Mouse (Mus musculus) A20 (cell line): Measurements from ENCODE around the gene Egfl8.

Experiments used
- DNase-seq: peaks from one replicate; pipeline ENCODE4 v3.0.0-alpha.2; 2011; ENCODE audit warnings: low read depth, low spot score

Egfl8 gene

DNA sequence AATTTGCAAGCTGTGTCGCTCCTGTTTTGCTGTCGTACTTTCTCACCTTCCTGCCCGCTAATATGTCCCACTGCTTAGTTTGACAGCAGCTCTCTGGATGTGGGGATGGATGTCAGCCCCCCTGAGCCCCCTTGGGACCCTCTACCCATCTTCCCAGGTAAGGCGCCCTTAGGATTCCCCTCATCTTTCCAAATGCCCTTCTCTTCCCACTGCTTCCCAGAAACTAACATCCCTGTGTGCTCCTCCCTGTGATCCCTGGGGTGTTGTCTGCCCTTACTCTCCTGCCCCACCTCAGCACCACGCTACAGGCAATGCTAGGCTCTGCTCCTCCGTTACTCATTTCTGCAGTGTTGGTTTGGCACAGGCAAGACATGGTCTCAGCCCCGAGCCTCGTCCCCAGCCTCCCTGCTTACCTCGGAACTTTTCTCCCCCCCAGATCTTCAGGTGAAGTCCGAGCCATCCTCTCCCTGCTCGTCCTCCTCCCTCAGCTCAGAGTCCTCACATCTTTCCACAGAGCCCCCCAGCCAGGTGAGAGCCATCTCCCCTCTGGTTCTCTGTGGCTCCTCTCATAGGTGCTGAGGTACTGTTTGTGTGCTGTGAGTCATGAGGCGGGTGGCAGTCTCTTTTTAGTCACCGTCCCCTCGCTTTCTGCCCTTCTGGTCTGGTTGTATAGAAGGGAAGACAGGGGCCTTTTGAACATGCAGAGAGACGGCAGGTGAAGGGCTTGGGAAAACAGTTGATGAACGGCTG lies 32.5 kb upstream of the Egfl8 start:
- peak; percentile 61 for DNase-seq

DNA sequence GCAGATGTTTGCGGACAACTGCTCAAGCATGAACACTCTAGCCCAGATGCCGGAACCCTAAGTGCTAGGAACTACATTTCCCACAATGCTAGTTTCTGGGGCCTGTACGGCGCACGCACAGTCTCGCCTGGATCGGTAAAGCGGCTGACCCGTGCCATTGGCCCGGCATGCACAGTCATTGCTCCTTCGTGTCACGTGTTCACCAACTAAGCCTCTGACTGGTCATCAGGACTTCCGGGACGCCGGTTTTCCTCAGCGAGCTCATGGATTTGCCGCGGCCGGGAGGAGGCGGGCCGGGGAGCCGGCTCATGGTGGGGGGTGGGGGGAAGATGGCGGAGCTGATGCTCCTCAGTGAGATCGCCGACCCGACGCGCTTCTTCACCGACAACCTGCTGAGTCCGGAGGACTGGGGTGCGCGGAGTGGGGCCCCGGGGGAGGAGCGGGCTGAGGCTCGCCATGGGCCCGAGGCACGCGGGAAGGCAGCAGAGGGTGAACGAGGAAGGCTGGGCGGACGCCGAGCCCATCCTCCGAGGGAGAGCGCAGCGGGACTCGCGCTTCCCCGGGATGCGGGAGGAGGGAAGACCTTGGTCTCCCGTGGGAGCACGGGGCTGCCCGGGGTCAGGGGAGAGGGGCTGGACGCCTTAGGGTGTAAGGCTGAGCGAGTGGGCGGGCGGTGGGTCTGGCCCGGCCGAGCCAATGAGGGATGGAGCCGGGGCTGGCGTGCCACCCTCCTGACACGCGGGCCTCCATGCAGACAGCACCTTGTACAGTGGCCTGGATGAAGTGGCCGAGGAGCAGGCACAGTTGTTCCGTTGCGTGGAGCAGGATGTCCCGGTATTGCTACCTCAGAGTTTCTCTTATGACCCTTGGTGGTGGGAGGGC lies 31.4 kb upstream of the Egfl8 start, which contains the start of gene Atf6b:
TSS of gene Atf6b (plus strand) at position 241 of the 882 bp plus-strand sequence.
- peak; percentile 97 for DNase-seq

- DNase-seq = no peak
These were observed 30.2 kb upstream of the Egfl8 start for GRCm38 (mm10) chr17:34645831-34646511.

- DNase-seq = no peak
These were observed 29.6 kb upstream of the Egfl8 start for GRCm38 (mm10) chr17:34645256-34645829.

DNA sequence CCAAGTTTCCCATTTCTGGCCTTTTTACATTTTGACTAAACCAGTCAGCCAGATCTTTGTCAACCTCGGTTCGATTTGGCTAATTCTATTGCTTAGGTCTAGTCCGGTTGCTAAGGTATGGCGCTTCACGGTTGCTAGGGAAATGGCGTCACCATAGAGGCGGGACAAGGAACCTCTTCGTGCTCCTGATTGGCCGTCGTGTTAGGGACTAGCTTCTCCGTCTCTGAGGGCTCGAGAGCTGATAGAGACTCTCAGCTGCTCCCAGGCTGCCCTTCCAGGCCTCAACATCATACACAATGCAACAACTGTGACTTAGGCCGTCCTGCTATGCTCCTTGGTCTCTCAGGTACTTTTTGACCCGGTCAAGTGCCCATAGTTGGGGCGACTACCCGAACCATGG lies 28.8 kb upstream of the Egfl8 start, which contains the start of gene Fkbpl:
TSS of gene Fkbpl (plus strand) at position 157 of the 400 bp plus-strand sequence.
- peak; percentile 96 for DNase-seq

DNA sequence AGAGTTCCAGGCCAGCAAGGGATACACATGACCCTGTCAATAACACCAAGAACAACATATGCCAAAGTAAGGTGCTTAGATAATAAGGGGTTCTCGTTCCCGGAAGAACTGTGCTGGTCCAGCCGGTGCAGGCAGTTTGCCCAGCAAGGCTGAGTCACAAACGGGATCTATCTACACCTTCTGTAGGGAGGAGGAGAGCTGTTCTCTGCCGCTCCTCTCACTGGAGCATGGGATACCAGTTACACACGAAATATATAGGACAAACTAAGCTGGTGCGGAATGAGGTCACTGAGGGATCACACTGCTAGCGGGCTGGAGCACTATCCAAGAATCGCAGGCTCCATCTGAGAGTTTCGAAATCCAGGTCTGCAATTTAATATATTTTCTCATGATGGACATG lies 28.2 kb upstream of the Egfl8 start:
- DNase-seq = no peak

DNA sequence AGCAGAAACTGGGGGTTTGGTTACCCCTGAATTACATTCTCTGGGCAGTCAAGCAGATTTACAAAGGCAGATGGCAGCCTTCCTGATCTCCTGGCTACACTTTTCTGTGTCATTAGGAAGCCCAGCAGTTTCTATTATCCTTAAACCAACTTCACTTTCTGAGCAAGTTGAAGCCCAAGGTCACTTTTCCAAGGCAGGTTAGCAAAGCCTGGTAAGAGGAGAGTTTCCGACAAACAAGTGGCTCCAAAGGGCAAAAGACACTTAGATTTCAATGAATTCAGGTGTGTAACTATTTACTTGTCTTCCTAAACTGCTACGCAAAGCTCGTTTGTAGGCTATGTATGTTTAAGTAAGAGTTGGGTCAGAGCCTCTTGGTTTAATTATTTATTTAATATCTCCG lies 27.6 kb upstream of the Egfl8 start:
- no peak for DNase-seq

DNA sequence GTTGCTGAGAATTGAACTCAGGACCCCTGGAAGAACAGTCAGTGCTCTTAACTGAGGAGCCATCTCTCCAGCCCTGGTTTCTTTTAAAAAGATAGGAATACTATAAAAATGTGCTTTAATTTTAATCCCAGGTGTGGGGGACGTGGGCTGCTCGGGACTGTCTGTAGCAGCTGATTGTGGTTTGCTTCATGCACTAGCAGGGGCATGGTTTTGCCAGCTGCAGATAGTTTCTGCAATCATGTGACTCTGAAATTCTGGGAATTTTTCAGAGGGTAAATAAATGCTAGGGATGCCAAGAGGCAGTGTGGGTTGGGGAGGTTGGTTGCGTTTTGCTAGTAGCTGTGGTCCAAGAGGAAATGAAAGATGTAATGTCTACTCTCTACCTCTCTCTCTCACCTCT lies 26.2 kb upstream of the Egfl8 start:
- DNase-seq = no peak

- no peak for DNase-seq
These were observed 25.2 kb upstream of the Egfl8 start for GRCm38 (mm10) chr17:34640778-34641601.

GRCm38 (mm10) chr17:34639461-34640255 lies 23.9 kb upstream of the Egfl8 start:
- no peak for DNase-seq

DNA sequence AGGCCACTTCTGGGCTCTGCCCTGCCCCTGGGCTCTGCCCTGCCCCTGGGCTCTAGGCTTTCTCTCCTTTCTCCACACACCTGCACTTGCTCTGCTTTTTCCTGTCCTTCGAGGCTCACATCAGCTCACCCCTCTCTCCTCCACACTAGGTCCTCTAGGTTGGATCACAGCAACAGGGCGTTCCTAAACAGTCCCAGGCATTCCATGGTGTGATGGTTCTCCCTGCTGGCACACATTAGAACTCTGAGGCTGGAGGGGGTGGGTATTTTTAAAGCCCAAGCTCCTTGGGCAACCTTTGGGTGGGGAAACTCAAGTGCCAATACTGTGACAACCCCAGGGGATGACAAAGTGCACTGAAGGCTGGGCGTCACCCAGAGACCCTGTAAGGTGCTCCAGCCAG lies 21.7 kb upstream of the Egfl8 start:
- no peak for DNase-seq

GRCm38 (mm10) chr17:34635671-34636070 lies 19.9 kb upstream of the Egfl8 start:
- DNase-seq = no peak

DNA sequence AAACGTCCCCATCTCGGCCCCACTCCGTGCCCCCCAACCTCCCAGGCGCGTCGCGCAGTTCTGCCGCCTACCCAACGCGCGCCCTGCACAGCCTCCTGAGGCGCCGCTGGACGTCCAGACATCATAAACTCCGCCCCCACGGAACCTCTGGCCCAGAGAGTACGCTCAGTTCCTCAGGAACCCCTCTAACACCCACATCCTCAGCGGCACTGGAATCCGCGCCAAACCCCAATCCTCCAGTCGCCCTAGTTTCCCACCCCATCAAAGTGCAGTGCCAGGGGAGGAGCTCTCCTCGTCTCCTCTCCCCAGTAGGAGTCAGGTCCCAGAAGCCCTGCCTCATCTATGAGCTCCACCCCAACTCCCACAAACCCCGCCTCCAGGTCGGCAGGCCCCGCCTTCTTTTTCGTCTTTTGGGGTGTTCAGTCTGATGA lies 16.5 kb upstream of the Egfl8 start:
- DNase-seq = peak; percentile 79

- DNase-seq = no peak
These were observed 15.9 kb upstream of the Egfl8 start for GRCm38 (mm10) chr17:34631647-34632046.

- no peak for DNase-seq
These were observed 15.1 kb upstream of the Egfl8 start for GRCm38 (mm10) chr17:34630761-34631301.

DNA sequence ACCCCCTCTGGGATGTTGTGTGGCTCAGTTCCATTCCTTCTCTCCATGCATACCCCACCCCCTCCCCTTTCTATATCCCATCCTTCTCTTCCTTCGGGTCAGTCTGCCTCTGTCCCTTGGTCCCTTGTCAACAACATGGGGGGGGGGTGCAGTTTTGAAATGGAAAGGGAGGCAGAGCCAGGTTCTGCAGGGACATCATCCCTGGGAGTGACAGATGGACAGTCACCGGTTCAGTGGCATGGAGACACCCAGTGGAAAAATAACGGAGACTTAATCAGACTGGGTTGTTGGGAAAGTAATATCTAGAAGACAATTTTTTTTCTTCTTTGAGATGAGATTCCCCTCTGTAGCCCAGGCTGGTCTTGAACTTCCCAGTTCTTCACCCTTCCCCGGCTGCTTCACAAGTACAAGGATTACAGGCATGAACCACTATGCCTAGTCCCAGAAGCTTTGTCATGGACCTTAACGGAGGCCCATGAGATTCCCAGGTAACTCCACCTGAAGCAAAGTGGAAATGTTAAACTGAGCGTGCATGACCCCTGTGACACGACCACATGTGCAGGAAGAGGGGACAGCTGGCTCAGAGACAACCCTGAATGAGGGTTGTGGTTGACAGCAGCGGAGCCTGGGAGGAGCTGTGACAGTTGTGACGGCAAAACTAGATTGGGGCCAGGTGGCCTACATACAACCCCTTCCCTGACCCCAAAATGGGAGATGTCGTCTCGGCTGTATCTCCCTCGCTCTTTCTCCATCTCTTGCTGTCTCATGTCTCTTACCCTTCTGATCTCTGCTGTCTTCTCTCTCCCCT lies 14.2 kb upstream of the Egfl8 start:
- no peak for DNase-seq

DNA sequence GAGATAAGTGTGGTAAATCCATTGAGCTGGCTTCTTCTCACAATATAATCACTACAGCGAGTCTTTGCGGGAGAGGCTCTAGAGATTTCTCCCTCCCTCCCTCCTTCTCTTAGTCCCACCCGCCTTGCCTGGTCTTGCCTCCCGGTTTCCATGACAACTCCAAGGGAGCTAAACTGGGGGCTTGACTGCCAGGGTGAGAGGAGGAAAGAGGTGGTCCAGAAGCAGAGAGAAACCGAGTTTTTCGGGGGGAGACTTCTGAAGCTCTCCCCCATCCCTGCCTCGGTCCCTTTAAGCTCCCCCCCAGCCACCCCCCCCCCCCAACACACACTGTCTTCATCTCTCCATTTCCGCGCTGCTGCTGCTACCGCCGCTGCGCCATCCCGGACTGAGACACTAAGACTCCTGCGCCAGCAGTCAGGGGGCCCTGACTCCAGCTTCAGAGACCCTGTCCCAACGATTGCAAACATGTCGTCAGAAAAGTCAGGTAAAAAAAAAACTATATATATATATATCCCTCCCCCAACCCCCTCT lies 13.5 kb upstream of the Egfl8 start, which contains the start of gene Prrt1:
TSS of gene Prrt1 (plus strand) at position 313 of the 531 bp plus-strand sequence.
- DNase-seq = no peak

GRCm38 (mm10) chr17:34628644-34628967 lies 12.8 kb upstream of the Egfl8 start:
- no peak for DNase-seq
